Mouse (Mus musculus) kidney, embryonic 14.5 days (tissue): ENCODE data around the gene Pnma1. TPM values are rescaled to one million over a fixed set of nuclear protein-coding genes. Genes with fewer than 3 reads are reported as not detected.

Experiments
- ATAC-seq: fragments of 200-750 bp; cut with Nextera tagmentation; 2 replicates; pipeline ENCODE4 v1.8.0; 2017; ENCODE audit warnings: moderate number of reproducible peaks, mild to moderate bottlenecking, moderate TSS enrichment, moderate library complexity; ENCODE audit not compliant: low FRiP score, low TSS enrichment
- H3K27ac ChIP-seq: fragments of 300-500 bp; sonication (generic); 2 replicates; pipeline ENCODE4 v1.5.1; 2014; ENCODE audit warnings: low read depth, mild to moderate bottlenecking, low read length, moderate library complexity, mixed read lengths
- H3K27me3 ChIP-seq: fragments of 300-500 bp; sonication (generic); 2 replicates; pipeline ENCODE4 v1.6.1; 2014; ENCODE audit warnings: mild to moderate bottlenecking, low read length; ENCODE audit not compliant: control insufficient read depth, insufficient read depth
- H3K36me3 ChIP-seq: fragments of 300-500 bp; sonication (generic); 2 replicates; pipeline ENCODE4 v1.6.1; 2014; ENCODE audit warnings: low read length, mixed read lengths; ENCODE audit not compliant: control insufficient read depth, insufficient read depth
- H3K4me1 ChIP-seq: fragments of 300-500 bp; sonication (generic); 2 replicates; pipeline ENCODE4 v1.6.1; 2014; ENCODE audit warnings: low read length, mixed read lengths; ENCODE audit not compliant: control insufficient read depth, insufficient read depth
- H3K4me2 ChIP-seq: fragments of 300-500 bp; sonication (generic); replicated peaks from 2 replicates; pipeline ENCODE4 v1.6.1; 2014; ENCODE audit warnings: low read depth, mild to moderate bottlenecking, low read length
- H3K4me3 ChIP-seq: fragments of 300-500 bp; sonication (generic); 2 replicates; pipeline ENCODE4 v1.5.1; 2014; ENCODE audit warnings: mild to moderate bottlenecking, low read length
- H3K9ac ChIP-seq: fragments of 300-500 bp; sonication (generic); 2 replicates; pipeline ENCODE4 v1.6.1; 2014; ENCODE audit warnings: low read depth, mild to moderate bottlenecking, low read length, moderate library complexity
- H3K9me3 ChIP-seq: fragments of 300-500 bp; sonication (generic); 2 replicates; pipeline ENCODE4 v1.6.1; 2016; ENCODE audit warnings: low read length; ENCODE audit not compliant: control insufficient read depth
- WGBS: fragments of 180-500 bp; shearing (Covaris S2); extraction: QIAGEN DNeasy Blood & Tissue Kit; methylation state at CpG from one replicate; pipeline ENCODE4 v1.1.7; 2014; 5-methylcytosine and 5-hydroxymethylcytosine counted together
- polyA plus RNA-seq: library from polyadenylated mRNA; unstranded; fragments of >200 nt; fragmentation: Nextera tagmentation; extraction: Ambion mirVana; gene quantifications from 2 replicates; pipeline ENCODE4 v1.2.1, GENCODE M21; 2014

The Pnma1 gene
- polyA plus RNA-seq, 1 experiment from 2014 or later = 0.51 TPM

GRCm38 (mm10) chr12:84190151-84190820, 42.0 kb upstream of the Pnma1 start:
- H3K4me3 ChIP-seq = no peak overlapping the region; the same call in 1 of the 2 replicates
- peaks cover 63% of the 10 kb centered on the region for H3K4me1 ChIP-seq
- no peaks in the 10 kb centered on the region for H3K36me3 ChIP-seq
- peak overlapping the region; percentile 85; the same call in 1 of the 2 replicates for H3K4me2 ChIP-seq
- no peaks in the 10 kb centered on the region for H3K27me3 ChIP-seq
- H3K9ac ChIP-seq = no peak overlapping the region
- peak; percentile 3; the same call in 1 of the 2 replicates for ATAC-seq
- H3K9me3 ChIP-seq = 0 out of 2 replicates have a peak, but pooled peaks cover 4% of the 10 kb centered on the region
- H3K27ac ChIP-seq = no peak overlapping the region
- WGBS = 21% methylated on average over 14 of the region's 15 CpGs

- Histone ChIP-seq H3K4me3 (no peak overlapping the region), H3K27ac (no peak overlapping the region), H3K9ac (peak overlapping the region; percentile 34; the same call in 1 of the 2 replicates), H3K27me3 (no peaks in the 10 kb centered on the region), H3K4me2 (no peak overlapping the region; the same call in 1 of the 2 replicates), H3K9me3 (0 out of 2 replicates have a peak, but pooled peaks cover 4% of the 10 kb centered on the region), H3K36me3 (no peaks in the 10 kb centered on the region), H3K4me1 (peaks cover 55% of the 10 kb centered on the region)
- WGBS = 56% methylated on average over 14 of the region's 14 CpGs
- no peak for ATAC-seq
These were observed 40.7 kb upstream of the Pnma1 start for GRCm38 (mm10) chr12:84188881-84189444.

GRCm38 (mm10) chr12:84187752-84188601, 39.7 kb upstream of the Pnma1 start:
- Histone ChIP-seq H3K9me3 (0 out of 2 replicates have a peak, but pooled peaks cover 4% of the 10 kb centered on the region), H3K4me1 (peaks cover 55% of the 10 kb centered on the region), H3K4me3 (no peak overlapping the region), H3K27me3 (no peaks in the 10 kb centered on the region), H3K4me2 (no peak overlapping the region), H3K27ac (peak overlapping the region; percentile 56; the same call in 1 of the 2 replicates), H3K36me3 (no peaks in the 10 kb centered on the region), H3K9ac (peak overlapping the region; percentile 12; the same call in 1 of the 2 replicates)
- no peak for ATAC-seq
- 69% methylated on average over 15 of the region's 15 CpGs for WGBS

GRCm38 (mm10) chr12:84186950-84187349, 38.7 kb upstream of the Pnma1 start:
- Histone ChIP-seq H3K36me3 (no peaks in the 10 kb centered on the region), H3K4me2 (no peak overlapping the region), H3K4me1 (peaks cover 50% of the 10 kb centered on the region), H3K27me3 (no peaks in the 10 kb centered on the region), H3K9me3 (0 out of 2 replicates have a peak, but pooled peaks cover 4% of the 10 kb centered on the region), H3K27ac (no peak overlapping the region), H3K4me3 (no peak overlapping the region; the same call in 1 of the 2 replicates), H3K9ac (no peak overlapping the region)
- WGBS = 88% methylated on average over 5 of the region's 5 CpGs
- no peak for ATAC-seq

GRCm38 (mm10) chr12:84186536-84186935, 38.2 kb upstream of the Pnma1 start:
- Histone ChIP-seq H3K4me3 (no peak overlapping the region), H3K4me1 (peaks cover 49% of the 10 kb centered on the region)
- 86% methylated on average over 3 of the region's 3 CpGs for WGBS

GRCm38 (mm10) chr12:84185547-84185946, 37.3 kb upstream of the Pnma1 start:
- Histone ChIP-seq H3K9me3 (0 out of 2 replicates have a peak, but pooled peaks cover 4% of the 10 kb centered on the region), H3K4me1 (peaks cover 49% of the 10 kb centered on the region), H3K4me2 (no peak overlapping the region), H3K27me3 (no peaks in the 10 kb centered on the region), H3K36me3 (no peaks in the 10 kb centered on the region), H3K9ac (0 out of 2 replicates have a peak overlapping the region, but pooled peaks have one; percentile 23), H3K27ac (no peak overlapping the region), H3K4me3 (no peak overlapping the region)
- no peak for ATAC-seq
- 68% methylated on average over 6 of the region's 6 CpGs for WGBS

More at GRCm38 (mm10) chr12:84186536-84186935, 38.2 kb upstream of the Pnma1 start:
- Histone ChIP-seq H3K9ac (no peak overlapping the region), H3K36me3 (no peaks in the 10 kb centered on the region), H3K27me3 (no peaks in the 10 kb centered on the region), H3K27ac (no peak overlapping the region), H3K4me2 (no peak overlapping the region), H3K9me3 (0 out of 2 replicates have a peak, but pooled peaks cover 4% of the 10 kb centered on the region)
- ATAC-seq = no peak

- no peak for ATAC-seq
- Histone ChIP-seq H3K27me3 (no peaks in the 10 kb centered on the region), H3K9ac (no peak overlapping the region), H3K27ac (no peak overlapping the region), H3K4me1 (peaks cover 47% of the 10 kb centered on the region), H3K4me2 (no peak overlapping the region), H3K4me3 (no peak overlapping the region), H3K9me3 (0 out of 2 replicates have a peak, but pooled peaks cover 4% of the 10 kb centered on the region), H3K36me3 (no peaks in the 10 kb centered on the region)
- 90% methylated on average over 5 of the region's 5 CpGs for WGBS
These were observed 36.7 kb upstream of the Pnma1 start for GRCm38 (mm10) chr12:84184979-84185378.

GRCm38 (mm10) chr12:84181999-84182398, 33.7 kb upstream of the Pnma1 start:
- no peaks in the 10 kb centered on the region for H3K36me3 ChIP-seq
- 74% methylated on average over 6 of the region's 6 CpGs for WGBS
- H3K4me2 ChIP-seq = no peak overlapping the region
- H3K4me3 ChIP-seq = no peak overlapping the region
- H3K27ac ChIP-seq = no peak overlapping the region
- 0 out of 2 replicates have a peak, but pooled peaks cover 4% of the 10 kb centered on the region for H3K9me3 ChIP-seq
- no peaks in the 10 kb centered on the region for H3K27me3 ChIP-seq
- peaks cover 41% of the 10 kb centered on the region for H3K4me1 ChIP-seq
- ATAC-seq = no peak
- no peak overlapping the region for H3K9ac ChIP-seq
